ENCODE assay signal across 19 mouse cellular contexts in genomic region chr19:55774334-55774733, GRCm38 (mm10). TPM values are rescaled to one million over a fixed set of nuclear protein-coding genes. Genes with fewer than 3 reads are reported as not detected.
DNase-seq lines count a peak whose midpoint lies in the region; ATAC-seq and TF ChIP-seq lines count a peak whose summit lies in the region.
"Had no signal": no experiment of that assay in that cellular context is flagged by ENCODE, and none has a peak within 500 bp of the region (broad histone marks: within the 10 kb centered on the region; RNA-seq: fewer than 3 reads in every experiment).

No protein-coding gene starts in this region.

- H3K27me3 ChIP-seq in embryonic facial prominence, embryonic 13.5 days, result no peaks in the 10 kb centered on the region
- no peaks in the 10 kb centered on the region for H3K27me3 ChIP-seq in embryonic facial prominence, embryonic 10.5 days (replicated peaks; ENCODE audit: low read depth, poor library complexity, severe bottlenecking)
- no peaks in the 10 kb centered on the region for H3K27me3 ChIP-seq in midbrain, embryonic 10.5 days (ENCODE audit: low read depth, poor library complexity, severe bottlenecking)
- H3K27me3 ChIP-seq in midbrain, embryonic 11.5 days (ENCODE audit: control insufficient read depth, insufficient read depth, low read length), result no peaks in the 10 kb centered on the region
- no peaks in the 10 kb centered on the region for H3K27me3 ChIP-seq in midbrain, embryonic 13.5 days
- H3K27me3 ChIP-seq in stomach, postnatal 0 days (ENCODE audit: control insufficient read depth, insufficient read depth, low read length), result no peaks in the 10 kb centered on the region
- H3K27me3 ChIP-seq: forebrain, embryonic 12.5 days; kidney, embryonic 15.5 days; Patski had no signal

- H3K9ac ChIP-seq in embryonic facial prominence, embryonic 13.5 days, result no peak overlapping the region
- H3K9ac ChIP-seq in midbrain, embryonic 11.5 days (ENCODE audit: low read length), result no peak overlapping the region
- H3K9ac ChIP-seq in midbrain, embryonic 13.5 days (replicated peaks), result no peak overlapping the region; the same call in 1 of the 2 replicates
- no peak overlapping the region for H3K9ac ChIP-seq in stomach, postnatal 0 days (ENCODE audit: low read length)
- H3K9ac ChIP-seq: forebrain, embryonic 12.5 days; kidney, embryonic 15.5 days had no signal

- ATAC-seq in embryonic facial prominence, embryonic 13.5 days (ENCODE audit: insufficient number of reproducible peaks, insufficient read depth, low FRiP score, low TSS enrichment, low read depth), result no peak
- ATAC-seq in midbrain, embryonic 11.5 days (ENCODE audit: low FRiP score), result no peak
- no peak for ATAC-seq in midbrain, embryonic 13.5 days
- ATAC-seq in stomach, postnatal 0 days (ENCODE audit: low FRiP score, low TSS enrichment), result no peak; the same call in 1 of the 2 replicates
- ATAC-seq: Patski had no signal

- TF ChIP-seq CTCF in stomach, postnatal 0 days (IDR thresholded peaks at IDR 0.05; ENCODE audit: low read depth), result no peak

- TF ChIP-seq EP300 in stomach, postnatal 0 days (optimal IDR thresholded peaks at IDR 0.05), result no peak

- no peaks in the 10 kb centered on the region for H3K36me3 ChIP-seq in embryonic facial prominence, embryonic 13.5 days
- peaks cover 21% of the 10 kb centered on the region for H3K36me3 ChIP-seq in embryonic facial prominence, embryonic 10.5 days (replicated peaks)
- peaks cover 14% of the 10 kb centered on the region for H3K36me3 ChIP-seq in midbrain, embryonic 10.5 days
- no peaks in the 10 kb centered on the region for H3K36me3 ChIP-seq in midbrain, embryonic 11.5 days (ENCODE audit: control insufficient read depth, insufficient read depth, low read length)
- no peaks in the 10 kb centered on the region for H3K36me3 ChIP-seq in midbrain, embryonic 13.5 days
- H3K36me3 ChIP-seq in stomach, postnatal 0 days (ENCODE audit: control insufficient read depth, insufficient read depth, low read length), result no peaks in the 10 kb centered on the region
- H3K36me3 ChIP-seq: forebrain, embryonic 12.5 days; kidney, embryonic 15.5 days had no signal

- no peak overlapping the region for H3K4me3 ChIP-seq in embryonic facial prominence, embryonic 13.5 days
- H3K4me3 ChIP-seq in embryonic facial prominence, embryonic 10.5 days, result no peak overlapping the region
- H3K4me3 ChIP-seq in midbrain, embryonic 10.5 days, result no peak overlapping the region
- H3K4me3 ChIP-seq in midbrain, embryonic 11.5 days (ENCODE audit: low read depth, low read length), result no peak overlapping the region
- H3K4me3 ChIP-seq in midbrain, embryonic 13.5 days (replicated peaks), result no peak overlapping the region
- H3K4me3 ChIP-seq in stomach, postnatal 0 days (ENCODE audit: low read depth, low read length), result no peak overlapping the region
- H3K4me3 ChIP-seq: forebrain, embryonic 12.5 days; heart, adult 2 months; kidney, embryonic 15.5 days; layer of hippocampus, adult 2 months had no signal

- peaks cover 69% of the 10 kb centered on the region for H3K4me1 ChIP-seq in embryonic facial prominence, embryonic 13.5 days
- peaks cover 54% of the 10 kb centered on the region for H3K4me1 ChIP-seq in embryonic facial prominence, embryonic 10.5 days
- peaks cover 63% of the 10 kb centered on the region for H3K4me1 ChIP-seq in midbrain, embryonic 10.5 days
- H3K4me1 ChIP-seq in midbrain, embryonic 11.5 days (ENCODE audit: control insufficient read depth, insufficient read depth, low read length), result peaks cover 20% of the 10 kb centered on the region
- peaks cover 61% of the 10 kb centered on the region for H3K4me1 ChIP-seq in midbrain, embryonic 13.5 days (replicated peaks)
- H3K4me1 ChIP-seq in stomach, postnatal 0 days (replicated peaks; ENCODE audit: control insufficient read depth, insufficient read depth), result peaks cover 4% of the 10 kb centered on the region; the same call in 1 of the 2 replicates

- H3K9me3 ChIP-seq in embryonic facial prominence, embryonic 13.5 days, result no peaks in the 10 kb centered on the region
- H3K9me3 ChIP-seq in embryonic facial prominence, embryonic 10.5 days, result no peaks in the 10 kb centered on the region
- H3K9me3 ChIP-seq in midbrain, embryonic 10.5 days (replicated peaks), result no peaks in the 10 kb centered on the region
- no peaks in the 10 kb centered on the region for H3K9me3 ChIP-seq in midbrain, embryonic 11.5 days (ENCODE audit: control insufficient read depth, low read length)
- H3K9me3 ChIP-seq in midbrain, embryonic 13.5 days, result no peaks in the 10 kb centered on the region
- no peaks in the 10 kb centered on the region for H3K9me3 ChIP-seq in stomach, postnatal 0 days (ENCODE audit: control insufficient read depth, low read length)
- H3K9me3 ChIP-seq: forebrain, embryonic 12.5 days; kidney, embryonic 15.5 days had no signal

- DNase-seq in embryonic facial prominence, embryonic 10.5 days (ENCODE audit: low spot score), result no peak
- no peak for DNase-seq in midbrain, embryonic 10.5 days (ENCODE audit: low spot score)
- no peak for DNase-seq in midbrain, embryonic 11.5 days (ENCODE audit: low spot score, missing footprints)
- DNase-seq in stomach, postnatal 0 days (ENCODE audit: low spot score), result no peak
- DNase-seq in left cerebral cortex, adult 11 months (ENCODE audit: low spot score), result no peak
- DNase-seq in lung, postnatal 14 days, result no peak
- DNase-seq: cerebellum, adult 11 months; cerebellum, postnatal 36 days; heart, adult 2 months; liver; lung, adult 2 months; right cerebral cortex, postnatal 14 days; thymus, postnatal 14 days had no signal

- H3K4me2 ChIP-seq in embryonic facial prominence, embryonic 13.5 days, result no peak overlapping the region
- no peak overlapping the region for H3K4me2 ChIP-seq in midbrain, embryonic 11.5 days
- no peak overlapping the region for H3K4me2 ChIP-seq in midbrain, embryonic 13.5 days (replicated peaks)
- H3K4me2 ChIP-seq in stomach, postnatal 0 days (replicated peaks; ENCODE audit: low read depth), result no peak overlapping the region
- H3K4me2 ChIP-seq: forebrain, embryonic 12.5 days; kidney, embryonic 15.5 days had no signal

- 40% methylated on average over 4 of the region's 4 CpGs for WGBS in embryonic facial prominence, embryonic 13.5 days
- 80% methylated on average over 4 of the region's 4 CpGs for WGBS in embryonic facial prominence, embryonic 10.5 days
- WGBS in midbrain, embryonic 10.5 days, result 83% methylated on average over 4 of the region's 4 CpGs
- 68% methylated on average over 4 of the region's 4 CpGs for WGBS in midbrain, embryonic 11.5 days
- WGBS in midbrain, embryonic 13.5 days, result 72% methylated on average over 4 of the region's 4 CpGs
- WGBS in stomach, postnatal 0 days, result 20% methylated on average over 4 of the region's 4 CpGs

- H3K27ac ChIP-seq in embryonic facial prominence, embryonic 13.5 days, result 0 out of 2 replicates have a peak overlapping the region, but pooled peaks have one; percentile 16
- no peak overlapping the region for H3K27ac ChIP-seq in embryonic facial prominence, embryonic 10.5 days (replicated peaks)
- H3K27ac ChIP-seq in midbrain, embryonic 10.5 days (replicated peaks), result 0 out of 2 replicates have a peak overlapping the region, but pooled peaks have one; percentile 17
- H3K27ac ChIP-seq in midbrain, embryonic 11.5 days (ENCODE audit: low read depth, low read length), result no peak overlapping the region
- H3K27ac ChIP-seq in midbrain, embryonic 13.5 days, result peak overlapping the region; percentile 39
- peak overlapping the region; percentile 30; the same call in 1 of the 2 replicates for H3K27ac ChIP-seq in stomach, postnatal 0 days (replicated peaks)
- H3K27ac ChIP-seq: forebrain, embryonic 12.5 days; heart, adult 2 months; kidney, embryonic 15.5 days; layer of hippocampus, adult 2 months had no signal

RNA-seq across cellular contexts. Expression of gene Tcf7l2, which starts 32.7 kb away (rescaled TPM):
- 142 and 157 TPM in 2 replicates for polyA plus RNA-seq in embryonic facial prominence, embryonic 13.5 days (2015; fragmentation: Nextera tagmentation; extraction: Ambion mirVana)
- 94.5 and 111 TPM in 2 replicates for polyA plus RNA-seq in embryonic facial prominence, embryonic 10.5 days (2016; fragmentation: Nextera tagmentation; extraction: Ambion mirVana)
- 180 and 255 TPM in 2 replicates for polyA plus RNA-seq in midbrain, embryonic 10.5 days (2016; fragmentation: Nextera tagmentation; extraction: Ambion mirVana)
- polyA plus RNA-seq in midbrain, embryonic 11.5 days (2014; fragmentation: Nextera tagmentation; extraction: Ambion mirVana), result 379 and 401 TPM in 2 replicates
- polyA plus RNA-seq in midbrain, embryonic 13.5 days (2015; fragmentation: Nextera tagmentation; extraction: Ambion mirVana), result 584 and 798 TPM in 2 replicates
- polyA plus RNA-seq in stomach, postnatal 0 days (2015; fragmentation: Nextera tagmentation; extraction: Ambion mirVana), result 40.6 and 41.7 TPM in 2 replicates

Comparison
In these comparisons a context has a peak if more than half of its experiments do, and no peak if none do; other contexts are left out.
1. H3K27ac ChIP-seq: peak in embryonic facial prominence, embryonic 13.5 days (single experiment), midbrain, embryonic 10.5 days (single experiment), midbrain, embryonic 13.5 days (single experiment) and stomach, postnatal 0 days (single experiment); none in embryonic facial prominence, embryonic 10.5 days (single experiment) and midbrain, embryonic 11.5 days (single experiment).